In genomic region chr5:34174021-34174420, GRCm38 (mm10) we compare ENCODE assay signal across 20 mouse cellular contexts. TPM values are rescaled to one million over a fixed set of nuclear protein-coding genes. Genes with fewer than 3 reads are reported as not detected.
DNase-seq lines count a peak whose midpoint lies in the region; TF ChIP-seq lines count a peak whose summit lies in the region.
"Had no signal": no experiment of that assay in that cellular context is flagged by ENCODE, and none has a peak within 500 bp of the region (broad histone marks: within the 10 kb centered on the region; RNA-seq: fewer than 3 reads in every experiment).

No protein-coding gene starts in this region.

- no peak for DNase-seq in layer of hippocampus, adult 2 months (ENCODE audit: low spot score in 2 of 2)
- no peak for DNase-seq in layer of hippocampus, adult 11-12 months (ENCODE audit: low spot score)
- DNase-seq in cerebellum, adult 2 months: peak in 1 of 2 experiments; percentile 7
- DNase-seq in cerebellum, adult 9-10 months: peak; percentile 40
- peak; percentile 5 for DNase-seq in testis, postnatal 14 days (ENCODE audit: low spot score)
- DNase-seq in left cerebral cortex, adult 11 months (ENCODE audit: low spot score): no peak
- DNase-seq: adrenal gland, adult 8-10 months; B cell, adult 2 months; gastrocnemius, adult 2 months; heart, postnatal 14 days; kidney, adult 8-10 months; kidney, postnatal 4 days; lung, adult 2 months; lung, postnatal 10 days; midbrain, embryonic 14.5 days had no signal

- no peak for TF ChIP-seq POLR2A in cerebellum, adult 2 months (IDR thresholded peaks at IDR 0.05; ENCODE audit: borderline replicate concordance, insufficient read depth, low read length)

- H3K27ac ChIP-seq in layer of hippocampus, adult 2 months: peak overlapping the region; percentile 53; the same call in 1 of the 2 replicates
- peak overlapping the region; percentile 62 for H3K27ac ChIP-seq in cerebellum, adult 2 months (ENCODE audit: insufficient read depth, low read length)
- H3K27ac ChIP-seq: embryonic facial prominence, embryonic 12.5 days; gastrocnemius, adult 2 months; intestine, embryonic 15.5 days; kidney, postnatal 0 days; limb, embryonic 15.5 days; liver, embryonic 14.5 days had no signal

- WGBS in cerebellum, adult 2 months: 80% methylated on average over 2 of the region's 2 CpGs

- H3K27me3 ChIP-seq in cerebellum, adult 2 months (ENCODE audit: control insufficient read depth, insufficient read depth, low read length): no peaks in the 10 kb centered on the region
- H3K27me3 ChIP-seq: embryonic facial prominence, embryonic 12.5 days; intestine, embryonic 15.5 days; limb, embryonic 15.5 days had no signal

- TF ChIP-seq CTCF in layer of hippocampus, adult 2 months (conservative IDR thresholded peaks at IDR 0.05): no peak
- no peak for TF ChIP-seq CTCF in cerebellum, adult 2 months (IDR thresholded peaks at IDR 0.05; ENCODE audit: borderline replicate concordance, insufficient read depth, low read depth, low read length)

- H3K4me1 ChIP-seq in cerebellum, adult 2 months (ENCODE audit: control insufficient read depth, insufficient read depth, low read length): peaks cover 46% of the 10 kb centered on the region
- H3K4me1 ChIP-seq: embryonic facial prominence, embryonic 12.5 days; intestine, embryonic 15.5 days had no signal

- H3K4me3 ChIP-seq in layer of hippocampus, adult 2 months: no peak overlapping the region
- no peak overlapping the region for H3K4me3 ChIP-seq in cerebellum, adult 2 months (replicated peaks; ENCODE audit: insufficient read depth, low read depth, low read length)
- H3K4me3 ChIP-seq: embryonic facial prominence, embryonic 12.5 days; gastrocnemius, adult 2 months; intestine, embryonic 15.5 days; limb, embryonic 15.5 days had no signal

RNA-seq across cellular contexts. Expression of gene Haus3, which starts 4.7 kb away (rescaled TPM):
- total RNA-seq in layer of hippocampus, adult 2 months (2021): 1 to 10 TPM; 6.4 to 7.3 TPM
- 11.0 TPM in 2 replicates for polyA plus RNA-seq in cerebellum, adult 2 months (2012; rRNA removed)

RNA-seq across cellular contexts. Expression of gene Poln, which starts 4.8 kb away (rescaled TPM):
- total RNA-seq in layer of hippocampus, adult 2 months (2021): 1 to 10 TPM in 1 of 2 experiments, under 1 TPM in 1; 0.61 to 1.0 TPM
- polyA plus RNA-seq in cerebellum, adult 2 months (2012; rRNA removed): 0.82 and 1.0 TPM in 2 replicates

RNA-seq across cellular contexts. Expression of gene Mxd4, which starts 13.5 kb away (rescaled TPM):
- total RNA-seq in layer of hippocampus, adult 2 months (2021): 10 to 100 TPM; 84.9 to 94.7 TPM
- polyA plus RNA-seq in cerebellum, adult 2 months (2012; rRNA removed): 91.6 and 96.5 TPM in 2 replicates

Comparison
In these comparisons a context has a peak if more than half of its experiments do, and no peak if none do; other contexts are left out.
1. DNase-seq: peak in cerebellum, adult 9-10 months (single experiment) and testis, postnatal 14 days (single experiment); none in layer of hippocampus, adult 2 months (0 of 2), layer of hippocampus, adult 11-12 months (single experiment) and left cerebral cortex, adult 11 months (single experiment).